Mouse (Mus musculus) lung, postnatal 4 days (tissue): ENCODE results near the gene Mrs2.
"Not testable (repeated sequence)": the region's sequence is repeated elsewhere in the genome, so short reads cannot be mapped to it uniquely, and the experiment has no call there.

Experiments
- DNase-seq, 2 experiments: peaks; one replicate each; pipeline ENCODE4 v3.0.0; 2021

The Mrs2 gene

GRCm38 (mm10) chr13:24977820-24978342, 42.3 kb downstream of the Mrs2 start:
- DNase-seq = no peak

GRCm38 (mm10) chr13:24976384-24976783, 43.8 kb downstream of the Mrs2 start:
- DNase-seq = no peak

- not testable (repeated sequence) for DNase-seq
Observed at GRCm38 (mm10) chr13:24971776-24972175, 48.4 kb downstream of the Mrs2 start.

GRCm38 (mm10) chr13:24965846-24966201, 54.4 kb downstream of the Mrs2 start:
- DNase-seq = no peak

GRCm38 (mm10) chr13:24965130-24965845, 54.9 kb downstream of the Mrs2 start:
- DNase-seq = no peak

- DNase-seq = no peak
Observed at GRCm38 (mm10) chr13:24962119-24962518, 58.1 kb downstream of the Mrs2 start.

GRCm38 (mm10) chr13:24960084-24960483, 60.1 kb downstream of the Mrs2 start:
- no peak for DNase-seq

- no peak for DNase-seq
Observed at GRCm38 (mm10) chr13:24958671-24959070, 61.5 kb downstream of the Mrs2 start.

GRCm38 (mm10) chr13:24955500-24955899, 64.7 kb downstream of the Mrs2 start:
- DNase-seq = no peak

- no peak for DNase-seq
Observed at GRCm38 (mm10) chr13:24955091-24955490, 65.1 kb downstream of the Mrs2 start.

GRCm38 (mm10) chr13:24952659-24953058, 67.5 kb downstream of the Mrs2 start:
- no peak for DNase-seq

GRCm38 (mm10) chr13:24948870-24949269, 71.3 kb downstream of the Mrs2 start:
- no peak for DNase-seq

GRCm38 (mm10) chr13:24947158-24947557, 73.0 kb downstream of the Mrs2 start:
- no peak for DNase-seq

- peak in 1 of 2 experiments; percentile 47 for DNase-seq
Observed at GRCm38 (mm10) chr13:24945567-24945966, 74.6 kb downstream of the Mrs2 start.

GRCm38 (mm10) chr13:24943303-24943702, 76.9 kb downstream of the Mrs2 start:
- no peak for DNase-seq

GRCm38 (mm10) chr13:24942512-24943282, 77.5 kb downstream of the Mrs2 start, which contains the start of gene Gpld1:
Gene Gpld1, plus strand, starts transcription at chr13:24943152.
- no peak for DNase-seq

- no peak for DNase-seq
Observed at GRCm38 (mm10) chr13:24939472-24939871, 80.7 kb downstream of the Mrs2 start.

GRCm38 (mm10) chr13:24938683-24939082, 81.5 kb downstream of the Mrs2 start:
- DNase-seq = peak; percentile 55 to 83

GRCm38 (mm10) chr13:24937839-24938166, 82.4 kb downstream of the Mrs2 start:
- DNase-seq = no peak
